Mouse (Mus musculus) small intestine, adult 2 months (tissue): ENCODE data around the gene Slc35d2. TPM values are rescaled to one million over a fixed set of nuclear protein-coding genes. Genes with fewer than 3 reads are reported as not detected.
A peak's percentile ranks its signal among the peaks of the same experiment; 100 is the strongest.

Experiments used
- H3K27ac ChIP-seq: fragments of 200-500 bp; 2 replicates; pipeline ENCODE4 v1.5.1; 2012; ENCODE audit warnings: low read depth, low read length, control low read depth, inconsistent platforms; ENCODE audit not compliant: insufficient read depth
- H3K27me3 ChIP-seq: fragments of 200-500 bp; 2 replicates; pipeline ENCODE4 v1.6.1; 2012; ENCODE audit warnings: mild to moderate bottlenecking, moderate library complexity, low read length, inconsistent platforms; ENCODE audit not compliant: control insufficient read depth, insufficient read depth
- H3K36me3 ChIP-seq: fragments of 200-500 bp; 2 replicates; pipeline ENCODE4 v1.6.1; 2012; ENCODE audit warnings: mild to moderate bottlenecking, low read length, control low read depth, inconsistent platforms; ENCODE audit not compliant: control insufficient read depth, insufficient read depth
- H3K4me1 ChIP-seq: fragments of 200-500 bp; 2 replicates; pipeline ENCODE4 v1.6.1; 2012; ENCODE audit warnings: low read length, inconsistent platforms, mixed read lengths; ENCODE audit not compliant: control insufficient read depth, insufficient read depth, insufficient read length
- H3K4me3 ChIP-seq: fragments of 200-500 bp; 2 replicates; pipeline ENCODE4 v1.5.1; 2012; ENCODE audit warnings: low read depth, mild to moderate bottlenecking, control low read depth, inconsistent platforms, low read length, moderate library complexity
- CTCF ChIP-seq: fragments of 200-500 bp; IDR thresholded peaks from 2 replicates; pipeline ENCODE4 v1.5.1; 2012; ENCODE audit warnings: low read depth, mild to moderate bottlenecking, control low read depth, inconsistent platforms, low read length, moderate library complexity, mixed read lengths; ENCODE audit not compliant: insufficient replicate concordance, insufficient read length; ENCODE audit errors: extremely low read depth
- POLR2A ChIP-seq: fragments of 200-500 bp; IDR thresholded peaks from 2 replicates; pipeline ENCODE4 v1.6.1; 2012; ENCODE audit warnings: low read depth, mild to moderate bottlenecking, control low read depth, inconsistent platforms, low read length, moderate library complexity
- WGBS: fragments of 180-500 bp; shearing (Covaris S2); methylation state at CpG from one replicate; pipeline ENCODE4 v1.1.7; 2018; 5-methylcytosine and 5-hydroxymethylcytosine counted together
- polyA plus RNA-seq: library from polyadenylated mRNA; depleted of rRNA; stranded (reverse); fragments of >200 nt; gene quantifications from 2 replicates; pipeline ENCODE4 v1.2.3, GENCODE M21; 2012

The Slc35d2 gene
- polyA plus RNA-seq, 1 experiment = 7.1 TPM

DNA sequence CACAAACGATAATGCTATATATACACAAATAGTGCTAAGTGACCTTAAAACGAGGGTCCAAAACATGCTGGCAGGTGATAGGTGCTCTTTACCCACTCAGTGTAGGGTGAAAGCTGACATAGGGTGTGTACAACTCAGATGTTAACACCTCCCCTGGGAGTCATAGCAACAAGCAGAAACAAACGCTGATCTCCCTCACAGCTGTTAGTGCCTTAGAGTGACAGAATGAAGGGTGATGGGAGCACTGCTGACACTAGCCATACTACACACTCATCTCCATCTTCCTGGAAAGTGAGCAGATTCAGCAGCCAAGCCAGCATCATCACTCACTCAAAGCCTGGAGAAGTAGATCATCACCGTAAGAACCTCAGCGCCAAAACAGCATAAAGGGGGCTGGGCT lies 21.0 kb upstream of the Slc35d2 start:
- Histone ChIP-seq H3K27me3 (no peaks in the 10 kb centered on the region), H3K36me3 (no peaks in the 10 kb centered on the region), H3K4me3 (no peak overlapping the region), H3K4me1 (no peaks in the 10 kb centered on the region), H3K27ac (no peak overlapping the region)
- 34% methylated on average over 5 of the region's 5 CpGs for WGBS
- TF ChIP-seq CTCF (no peak), POLR2A (no peak)

DNA sequence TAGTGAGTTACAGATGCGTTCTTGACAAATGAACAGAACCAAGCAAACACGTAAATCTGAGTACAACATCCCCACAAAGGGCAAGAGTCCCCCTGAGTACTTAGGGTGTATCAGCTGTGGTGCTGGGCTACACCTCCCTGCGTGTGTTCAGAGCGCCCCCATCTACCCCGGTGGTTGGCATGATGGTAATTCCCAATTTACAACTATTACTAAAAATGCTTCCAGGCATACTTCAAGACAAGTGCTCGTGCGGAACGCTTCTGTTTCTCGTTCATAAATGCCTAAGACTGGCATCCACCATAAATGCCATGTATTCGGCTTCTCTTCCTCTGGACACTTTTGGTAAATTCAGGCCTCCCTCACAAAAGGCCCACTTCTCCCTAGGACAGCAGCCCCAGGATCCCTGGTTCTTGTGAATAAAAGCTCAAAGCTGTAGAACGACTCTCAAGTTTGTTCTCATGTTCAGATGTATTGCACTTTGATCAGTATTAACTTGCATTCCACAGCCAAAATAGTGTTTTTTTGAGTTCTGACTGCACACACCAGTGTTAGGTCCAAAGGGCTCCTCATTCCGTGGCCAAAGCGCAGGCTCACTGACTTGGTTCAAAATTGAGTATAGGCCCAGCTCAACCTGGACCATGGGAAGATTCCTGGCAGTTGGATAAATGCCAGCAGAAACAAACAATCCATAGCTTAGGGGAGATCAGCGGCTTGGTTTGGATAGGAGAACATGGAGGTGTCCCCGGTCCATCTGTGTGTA lies 628 bp upstream of the Slc35d2 start:
- Histone ChIP-seq H3K4me1 (peaks cover 3% of the 10 kb centered on the region; the same call in 1 of the 2 replicates), H3K36me3 (0 out of 2 replicates have a peak, but pooled peaks cover 1% of the 10 kb centered on the region), H3K4me3 (peak overlapping the region; percentile 78), H3K27ac (peak overlapping the region; percentile 82), H3K27me3 (no peaks in the 10 kb centered on the region)
- no peak for TF ChIP-seq POLR2A
- peak; percentile 54; the same call in 1 of the 2 replicates for TF ChIP-seq CTCF
- WGBS = 26% methylated on average over 15 of the region's 15 CpGs

DNA sequence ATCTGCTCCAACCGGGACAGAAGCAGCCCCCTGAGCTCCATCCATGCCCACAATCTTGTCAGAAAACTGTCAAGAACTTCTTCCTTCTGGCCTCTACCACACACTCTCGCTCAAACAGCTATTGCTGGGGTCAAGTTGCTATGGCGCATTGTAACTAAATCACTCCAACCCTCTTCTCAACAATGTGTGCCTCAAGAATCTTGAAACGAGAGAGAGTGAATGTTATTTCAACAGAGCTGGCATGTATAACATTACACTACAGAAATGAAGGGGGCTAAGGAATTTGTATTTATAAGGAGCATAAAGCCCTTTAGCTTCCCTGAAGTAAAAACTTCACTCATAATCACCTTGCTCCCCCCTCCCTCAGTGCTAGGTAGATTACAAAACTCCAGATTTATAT lies 2.9 kb downstream of the Slc35d2 start:
- Histone ChIP-seq H3K27ac (no peak overlapping the region), H3K27me3 (no peaks in the 10 kb centered on the region), H3K4me1 (peaks cover 3% of the 10 kb centered on the region; the same call in 1 of the 2 replicates), H3K36me3 (no peaks in the 10 kb centered on the region; the same call in 1 of the 2 replicates), H3K4me3 (no peak overlapping the region)
- 90% methylated on average over 4 of the region's 4 CpGs for WGBS
- TF ChIP-seq CTCF (no peak), POLR2A (no peak)

DNA sequence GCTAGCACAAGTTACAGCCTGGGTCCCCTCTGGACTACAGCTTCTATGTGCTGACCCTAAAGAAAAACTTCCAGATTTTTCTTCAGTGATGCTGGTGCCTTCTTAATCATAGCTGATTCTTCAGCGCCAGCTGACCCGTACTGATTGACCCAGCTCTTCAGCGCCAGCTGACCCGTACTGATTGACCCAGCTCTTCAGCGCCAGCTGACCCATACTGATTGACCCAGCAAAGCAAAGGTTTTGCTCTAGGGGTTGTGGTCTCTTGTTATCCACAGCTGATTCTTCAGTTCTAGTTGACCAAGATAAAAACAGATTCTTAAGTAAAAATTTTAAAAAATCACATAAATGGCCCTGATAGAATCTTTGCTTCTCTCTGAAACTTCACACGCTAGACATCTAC lies 4.3 kb downstream of the Slc35d2 start:
- Histone ChIP-seq H3K4me3 (no peak overlapping the region), H3K27me3 (no peaks in the 10 kb centered on the region), H3K4me1 (peaks cover 3% of the 10 kb centered on the region; the same call in 1 of the 2 replicates), H3K27ac (no peak overlapping the region), H3K36me3 (peaks cover 3% of the 10 kb centered on the region)
- TF ChIP-seq POLR2A (no peak), CTCF (no peak)
- 94% methylated on average over 6 of the region's 6 CpGs for WGBS

DNA sequence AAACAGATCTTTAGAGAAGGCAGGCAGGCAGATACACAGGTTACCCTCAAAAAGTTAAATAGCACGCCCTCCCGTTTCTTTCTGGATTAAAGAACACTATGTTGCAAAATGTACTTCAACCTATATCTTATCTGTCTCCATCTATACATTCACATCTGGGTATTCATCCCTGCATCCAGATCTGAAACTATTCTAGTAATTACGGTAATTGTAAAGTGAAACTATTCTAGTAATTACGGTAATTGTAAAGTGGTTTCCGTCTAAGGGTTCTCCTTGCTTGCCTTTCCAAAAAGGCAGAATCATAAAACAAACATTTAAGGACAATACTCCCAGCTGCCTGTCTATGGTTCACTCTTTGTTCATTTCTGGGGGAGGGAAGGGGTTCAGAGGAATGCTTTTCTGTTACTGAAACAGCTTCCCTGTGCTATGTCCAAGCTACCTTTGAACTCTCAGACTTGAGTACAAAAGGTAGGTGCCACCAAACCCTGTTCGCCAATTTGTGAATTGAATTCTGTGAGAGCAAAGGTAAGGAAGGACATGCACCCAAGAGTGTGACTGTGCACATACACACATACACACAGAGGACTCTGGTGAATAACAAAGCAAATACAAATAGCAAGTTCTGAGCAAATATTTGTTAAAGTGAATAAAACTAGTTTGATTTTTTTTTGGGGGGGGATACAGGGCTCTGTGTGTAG lies 5.5 kb downstream of the Slc35d2 start:
- Histone ChIP-seq H3K36me3 (peaks cover 3% of the 10 kb centered on the region), H3K4me1 (no peaks in the 10 kb centered on the region; the same call in 1 of the 2 replicates), H3K27me3 (no peaks in the 10 kb centered on the region), H3K4me3 (no peak overlapping the region), H3K27ac (0 out of 2 replicates have a peak overlapping the region, but pooled peaks have one; percentile 17)
- WGBS = 47% methylated on average over 6 of the region's 6 CpGs
- TF ChIP-seq POLR2A = no peak
- TF ChIP-seq CTCF = no peak

DNA sequence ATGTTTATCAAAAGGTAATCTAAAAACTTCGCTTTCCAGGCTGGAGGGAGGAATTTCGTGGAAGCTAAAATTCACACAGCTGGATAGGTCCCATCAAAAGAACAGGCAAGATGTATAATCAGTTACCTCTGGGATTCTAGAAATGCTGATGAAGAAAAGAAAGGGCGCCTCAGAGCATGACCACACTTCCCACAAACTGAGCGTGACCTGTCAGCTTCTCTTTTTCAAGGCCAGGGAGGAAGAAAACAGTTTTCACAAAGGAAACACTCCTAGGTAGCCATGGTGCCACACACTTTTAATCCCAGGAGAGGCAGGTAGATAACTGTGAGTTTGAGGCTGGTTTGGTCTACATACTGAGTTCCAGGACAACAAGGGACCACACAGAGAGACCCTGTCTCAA lies 8.4 kb downstream of the Slc35d2 start:
- no peak overlapping the region for H3K4me3 ChIP-seq
- no peak for TF ChIP-seq POLR2A
- TF ChIP-seq CTCF = no peak
- 83% methylated on average over 4 of the region's 4 CpGs for WGBS
- peaks cover 3% of the 10 kb centered on the region for H3K36me3 ChIP-seq
- no peak overlapping the region for H3K27ac ChIP-seq
- no peaks in the 10 kb centered on the region for H3K4me1 ChIP-seq
- H3K27me3 ChIP-seq = no peaks in the 10 kb centered on the region

DNA sequence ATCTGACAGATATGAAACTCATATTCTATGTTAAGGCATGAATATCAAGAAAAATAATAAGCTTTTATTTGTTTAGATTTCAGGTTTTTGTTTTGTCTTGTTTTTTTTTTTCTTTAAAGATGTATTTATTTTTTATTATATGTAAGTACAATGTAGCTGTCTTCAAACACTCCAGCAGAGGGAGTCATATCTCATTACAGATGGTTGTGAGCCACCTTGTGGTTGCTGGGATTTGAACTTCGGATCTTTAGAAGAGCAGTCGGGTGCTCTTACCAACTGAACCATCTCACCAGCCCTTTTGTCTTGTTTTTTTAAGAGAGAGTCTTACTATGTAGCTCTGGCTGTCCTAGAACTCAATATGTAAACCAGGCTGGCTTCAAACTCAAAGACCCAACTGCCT lies 11.7 kb downstream of the Slc35d2 start:
- Histone ChIP-seq H3K4me1 (no peaks in the 10 kb centered on the region), H3K27ac (no peak overlapping the region), H3K27me3 (no peaks in the 10 kb centered on the region), H3K4me3 (no peak overlapping the region), H3K36me3 (peaks cover 3% of the 10 kb centered on the region)
- TF ChIP-seq CTCF = no peak
- no peak for TF ChIP-seq POLR2A
- 55% methylated on average over 2 of the region's 2 CpGs for WGBS
